Mouse (Mus musculus) embryonic facial prominence, embryonic 10.5 days (tissue): ENCODE measurements around the gene Cbr4. TPM values are rescaled to one million over a fixed set of nuclear protein-coding genes. Genes with fewer than 3 reads are reported as not detected.

Source experiments
- DNase-seq: peaks from one replicate; pipeline ENCODE4 v3.0.0-alpha.2; 2017; ENCODE audit warnings: low spot score
- H3K27ac ChIP-seq: fragments of 300-500 bp; sonication (generic); replicated peaks from 2 replicates; pipeline ENCODE4 v1.5.1; 2016; ENCODE audit warnings: mild to moderate bottlenecking
- H3K27me3 ChIP-seq: fragments of 300-500 bp; sonication (generic); replicated peaks from 2 replicates; pipeline ENCODE4 v1.6.1; 2016; ENCODE audit warnings: low read depth, mild to moderate bottlenecking; ENCODE audit not compliant: poor library complexity, severe bottlenecking
- H3K36me3 ChIP-seq: fragments of 300-500 bp; sonication (generic); replicated peaks from 2 replicates; pipeline ENCODE4 v1.6.1; 2016; ENCODE audit warnings: mild to moderate bottlenecking, moderate library complexity
- H3K4me1 ChIP-seq: fragments of 300-500 bp; sonication (generic); 2 replicates; pipeline ENCODE4 v1.6.1; 2016
- H3K4me3 ChIP-seq: fragments of 300-500 bp; sonication (generic); 2 replicates; pipeline ENCODE4 v1.5.1; 2016; ENCODE audit warnings: mild to moderate bottlenecking, moderate library complexity
- H3K9me3 ChIP-seq: fragments of 300-500 bp; sonication (generic); 2 replicates; pipeline ENCODE4 v1.6.1; 2016; ENCODE audit warnings: mild to moderate bottlenecking
- WGBS: fragments of 180-500 bp; shearing (Covaris S2); methylation state at CpG from one replicate; pipeline ENCODE4 v1.1.7; 2016; 5-methylcytosine and 5-hydroxymethylcytosine counted together
- polyA plus RNA-seq: library from polyadenylated mRNA; unstranded; fragments of >200 nt; fragmentation: Nextera tagmentation; extraction: Ambion mirVana; gene quantifications from 2 replicates; pipeline ENCODE4 v1.2.1, GENCODE M21; 2016

Cbr4 gene
- polyA plus RNA-seq, 1 experiment from 2014 or later: 26.9 TPM

GRCm38 (mm10) chr8:61502277-61502676 is 14.7 kb downstream of the Cbr4 start:
- Histone ChIP-seq H3K27me3 (no peaks in the 10 kb centered on the region), H3K4me1 (no peaks in the 10 kb centered on the region), H3K9me3 (no peaks in the 10 kb centered on the region), H3K36me3 (peaks cover 8% of the 10 kb centered on the region; the same call in 1 of the 2 replicates), H3K27ac (no peak overlapping the region), H3K4me3 (no peak overlapping the region)
- DNase-seq: no peak

GRCm38 (mm10) chr8:61515110-61515930 is 27.8 kb downstream of the Cbr4 start:
- peaks cover 87% of the 10 kb centered on the region for H3K36me3 ChIP-seq
- 88% methylated on average over 24 of the region's 24 CpGs for WGBS
- peaks cover 10% of the 10 kb centered on the region; the same call in 1 of the 2 replicates for H3K4me1 ChIP-seq

GRCm38 (mm10) chr8:61515931-61516744 is 28.6 kb downstream of the Cbr4 start:
- peak; percentile 83 for DNase-seq
- H3K9me3 ChIP-seq: no peaks in the 10 kb centered on the region
- peaks cover 87% of the 10 kb centered on the region for H3K36me3 ChIP-seq
- WGBS: 49% methylated on average over 25 of the region's 25 CpGs
- peaks cover 10% of the 10 kb centered on the region; the same call in 1 of the 2 replicates for H3K4me1 ChIP-seq
- no peak overlapping the region for H3K4me3 ChIP-seq
- peak overlapping the region; percentile 11; the same call in 1 of the 2 replicates for H3K27ac ChIP-seq
- H3K27me3 ChIP-seq: no peaks in the 10 kb centered on the region

More at GRCm38 (mm10) chr8:61515110-61515930, 27.8 kb downstream of the Cbr4 start:
- no peak for DNase-seq
- Histone ChIP-seq H3K9me3 (no peaks in the 10 kb centered on the region), H3K4me3 (no peak overlapping the region), H3K27me3 (no peaks in the 10 kb centered on the region), H3K27ac (peak overlapping the region; percentile 11; the same call in 1 of the 2 replicates)

GRCm38 (mm10) chr8:61516745-61517501 is 29.4 kb downstream of the Cbr4 start:
- no peaks in the 10 kb centered on the region for H3K9me3 ChIP-seq
- peaks cover 87% of the 10 kb centered on the region for H3K36me3 ChIP-seq
- no peak for DNase-seq
- peaks cover 10% of the 10 kb centered on the region; the same call in 1 of the 2 replicates for H3K4me1 ChIP-seq
- 87% methylated on average over 8 of the region's 8 CpGs for WGBS
- no peaks in the 10 kb centered on the region for H3K27me3 ChIP-seq
- H3K4me3 ChIP-seq: no peak overlapping the region
- no peak overlapping the region; the same call in 1 of the 2 replicates for H3K27ac ChIP-seq

DNA sequence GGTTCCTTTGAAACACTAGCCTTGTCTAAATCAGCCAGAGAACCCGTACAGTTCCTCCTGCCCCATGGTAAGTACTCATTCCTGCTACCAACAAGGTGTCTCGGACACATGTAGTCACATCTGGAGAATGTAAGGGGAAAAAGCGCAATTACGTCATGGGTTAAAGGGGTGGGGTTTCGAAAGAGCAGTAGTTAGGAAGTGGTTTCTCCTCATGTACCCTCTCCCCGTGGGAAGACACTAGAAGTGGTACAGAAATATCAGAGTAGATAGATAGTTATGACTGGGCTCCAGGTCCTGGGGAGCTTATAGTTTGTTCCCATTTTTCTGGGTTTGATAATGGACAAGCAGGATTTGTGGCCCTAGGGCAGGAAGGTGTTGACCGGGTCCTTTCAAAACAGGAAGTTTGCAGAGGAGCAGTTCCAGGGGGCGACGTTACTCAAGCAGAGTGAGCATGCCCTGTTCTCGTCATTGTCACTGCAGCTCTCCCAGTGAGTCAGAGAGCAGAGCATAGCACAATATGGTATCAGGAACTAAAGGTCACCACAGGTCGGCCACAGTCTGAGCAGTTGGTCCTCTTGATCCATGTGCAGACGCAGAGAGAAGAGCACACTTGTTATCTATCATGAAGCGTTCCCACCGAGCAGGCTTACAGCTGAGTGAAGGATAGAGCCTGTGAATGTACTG is 30.1 kb downstream of the Cbr4 start:
- Histone ChIP-seq H3K9me3 (no peaks in the 10 kb centered on the region), H3K27ac (no peak overlapping the region), H3K27me3 (no peaks in the 10 kb centered on the region), H3K36me3 (peaks cover 87% of the 10 kb centered on the region), H3K4me1 (peaks cover 10% of the 10 kb centered on the region; the same call in 1 of the 2 replicates), H3K4me3 (no peak overlapping the region)
- WGBS: 72% methylated on average over 14 of the region's 14 CpGs
- no peak for DNase-seq

- peaks cover 94% of the 10 kb centered on the region for H3K36me3 ChIP-seq
- no peak for DNase-seq
- WGBS: 21% methylated on average over 1 of the region's 1 CpGs
These were observed 34.6 kb downstream of the Cbr4 start for GRCm38 (mm10) chr8:61522132-61522531.

GRCm38 (mm10) chr8:61527037-61527436 is 39.5 kb downstream of the Cbr4 start:
- Histone ChIP-seq H3K4me3 (no peak overlapping the region), H3K27me3 (no peaks in the 10 kb centered on the region), H3K27ac (no peak overlapping the region), H3K36me3 (peaks cover 97% of the 10 kb centered on the region), H3K9me3 (no peaks in the 10 kb centered on the region), H3K4me1 (no peaks in the 10 kb centered on the region)
- WGBS: 92% methylated on average over 14 of the region's 14 CpGs
- no peak for DNase-seq

More at GRCm38 (mm10) chr8:61522132-61522531, 34.6 kb downstream of the Cbr4 start:
- Histone ChIP-seq H3K4me3 (no peak overlapping the region), H3K27me3 (no peaks in the 10 kb centered on the region), H3K27ac (no peak overlapping the region), H3K9me3 (no peaks in the 10 kb centered on the region), H3K4me1 (0 out of 2 replicates have a peak, but pooled peaks cover 4% of the 10 kb centered on the region)

GRCm38 (mm10) chr8:61528197-61528596 is 40.7 kb downstream of the Cbr4 start:
- WGBS: 92% methylated on average over 9 of the region's 9 CpGs
- Histone ChIP-seq H3K36me3 (peaks cover 97% of the 10 kb centered on the region), H3K27me3 (no peaks in the 10 kb centered on the region), H3K4me3 (no peak overlapping the region), H3K9me3 (no peaks in the 10 kb centered on the region), H3K4me1 (no peaks in the 10 kb centered on the region), H3K27ac (no peak overlapping the region)
- no peak for DNase-seq

DNA sequence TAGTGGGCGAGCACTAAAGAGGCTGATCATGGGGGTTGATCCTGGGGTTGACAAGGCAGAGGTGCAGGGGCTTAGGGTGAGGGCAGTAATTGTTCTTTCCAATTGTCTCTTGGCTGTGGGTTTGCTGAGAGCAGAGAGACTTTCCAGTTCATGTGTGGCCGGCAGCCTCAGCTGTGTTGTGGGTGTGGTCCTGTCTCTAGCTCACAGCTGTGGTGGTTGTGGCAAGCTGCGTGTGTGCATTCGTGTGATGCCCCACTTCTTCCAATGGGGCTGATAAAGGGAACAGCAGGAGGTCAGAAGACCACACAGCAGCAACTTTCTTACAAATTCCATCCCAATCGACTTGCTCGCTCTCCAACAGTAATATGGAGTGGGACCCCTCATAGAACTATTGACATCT is 41.1 kb downstream of the Cbr4 start:
- peaks cover 96% of the 10 kb centered on the region for H3K36me3 ChIP-seq
- 87% methylated on average over 6 of the region's 6 CpGs for WGBS
- DNase-seq: no peak

GRCm38 (mm10) chr8:61531944-61532795 is 44.6 kb downstream of the Cbr4 start:
- Histone ChIP-seq H3K27ac (no peak overlapping the region), H3K4me3 (no peak overlapping the region), H3K27me3 (no peaks in the 10 kb centered on the region), H3K9me3 (no peaks in the 10 kb centered on the region), H3K36me3 (peaks cover 95% of the 10 kb centered on the region), H3K4me1 (peaks cover 6% of the 10 kb centered on the region; the same call in 1 of the 2 replicates)
- DNase-seq: peak; percentile 27
- WGBS: 63% methylated on average over 22 of the region's 22 CpGs

More for the DNA sequence above, 41.1 kb downstream of the Cbr4 start:
- Histone ChIP-seq H3K4me1 (peaks cover 3% of the 10 kb centered on the region; the same call in 1 of the 2 replicates), H3K9me3 (no peaks in the 10 kb centered on the region), H3K4me3 (no peak overlapping the region), H3K27ac (no peak overlapping the region), H3K27me3 (no peaks in the 10 kb centered on the region)

DNA sequence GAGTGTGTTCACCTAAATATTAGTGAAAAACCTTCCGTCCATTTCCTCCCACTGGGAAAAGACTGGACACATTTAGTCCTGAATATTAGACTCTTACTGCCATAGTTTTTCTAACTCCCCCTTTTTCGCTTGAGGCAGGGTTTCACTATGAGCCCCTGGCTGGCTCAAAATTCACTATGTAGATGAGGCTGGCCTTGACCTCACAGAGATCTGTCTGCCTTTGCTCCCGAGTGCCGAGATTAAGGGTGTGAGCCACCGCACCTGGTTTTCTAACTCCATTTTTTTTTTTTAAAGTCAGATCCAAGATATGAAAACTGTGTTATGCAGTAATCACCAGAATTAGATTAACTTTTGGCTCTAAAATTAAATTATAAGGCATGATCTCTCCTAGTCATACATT is 45.3 kb downstream of the Cbr4 start:
- Histone ChIP-seq H3K36me3 (peaks cover 94% of the 10 kb centered on the region), H3K27ac (no peak overlapping the region), H3K9me3 (no peaks in the 10 kb centered on the region), H3K4me1 (peaks cover 7% of the 10 kb centered on the region; the same call in 1 of the 2 replicates), H3K27me3 (no peaks in the 10 kb centered on the region), H3K4me3 (no peak overlapping the region)
- DNase-seq: no peak
- 80% methylated on average over 5 of the region's 5 CpGs for WGBS
